Mouse (Mus musculus) midbrain, embryonic 10.5 days (tissue): Measurements from ENCODE around the gene Zgpat. TPM values are rescaled to one million over a fixed set of nuclear protein-coding genes. Genes with fewer than 3 reads are reported as not detected.

Source experiments
- DNase-seq: peaks from one replicate; pipeline ENCODE4 v3.0.0-alpha.2; 2017; ENCODE audit warnings: low spot score
- H3K27ac ChIP-seq: fragments of 300-500 bp; sonication (generic); replicated peaks from 2 replicates; pipeline ENCODE4 v1.5.1; 2016; ENCODE audit warnings: mild to moderate bottlenecking
- H3K27me3 ChIP-seq: fragments of 300-500 bp; sonication (generic); 2 replicates; pipeline ENCODE4 v1.6.1; 2016; ENCODE audit warnings: low read depth, mild to moderate bottlenecking; ENCODE audit not compliant: poor library complexity, severe bottlenecking
- H3K36me3 ChIP-seq: fragments of 300-500 bp; sonication (generic); 2 replicates; pipeline ENCODE4 v1.6.1; 2016; ENCODE audit warnings: mild to moderate bottlenecking, moderate library complexity
- H3K4me1 ChIP-seq: fragments of 300-500 bp; sonication (generic); 2 replicates; pipeline ENCODE4 v1.6.1; 2016
- H3K4me3 ChIP-seq: fragments of 300-500 bp; sonication (generic); 2 replicates; pipeline ENCODE4 v1.5.1; 2016; ENCODE audit warnings: mild to moderate bottlenecking, moderate library complexity
- H3K9me3 ChIP-seq: fragments of 300-500 bp; sonication (generic); replicated peaks from 2 replicates; pipeline ENCODE4 v1.6.1; 2016; ENCODE audit warnings: mild to moderate bottlenecking
- WGBS: fragments of 180-500 bp; shearing (Covaris S2); methylation state at CpG from one replicate; pipeline ENCODE4 v1.1.7; 2016; 5-methylcytosine and 5-hydroxymethylcytosine counted together
- polyA plus RNA-seq: library from polyadenylated mRNA; unstranded; fragments of >200 nt; fragmentation: Nextera tagmentation; extraction: Ambion mirVana; gene quantifications from 2 replicates; pipeline ENCODE4 v1.2.1, GENCODE M21; 2016

Gene Zgpat
- polyA plus RNA-seq, 1 experiment from 2014 or later = 45.0 TPM

DNA sequence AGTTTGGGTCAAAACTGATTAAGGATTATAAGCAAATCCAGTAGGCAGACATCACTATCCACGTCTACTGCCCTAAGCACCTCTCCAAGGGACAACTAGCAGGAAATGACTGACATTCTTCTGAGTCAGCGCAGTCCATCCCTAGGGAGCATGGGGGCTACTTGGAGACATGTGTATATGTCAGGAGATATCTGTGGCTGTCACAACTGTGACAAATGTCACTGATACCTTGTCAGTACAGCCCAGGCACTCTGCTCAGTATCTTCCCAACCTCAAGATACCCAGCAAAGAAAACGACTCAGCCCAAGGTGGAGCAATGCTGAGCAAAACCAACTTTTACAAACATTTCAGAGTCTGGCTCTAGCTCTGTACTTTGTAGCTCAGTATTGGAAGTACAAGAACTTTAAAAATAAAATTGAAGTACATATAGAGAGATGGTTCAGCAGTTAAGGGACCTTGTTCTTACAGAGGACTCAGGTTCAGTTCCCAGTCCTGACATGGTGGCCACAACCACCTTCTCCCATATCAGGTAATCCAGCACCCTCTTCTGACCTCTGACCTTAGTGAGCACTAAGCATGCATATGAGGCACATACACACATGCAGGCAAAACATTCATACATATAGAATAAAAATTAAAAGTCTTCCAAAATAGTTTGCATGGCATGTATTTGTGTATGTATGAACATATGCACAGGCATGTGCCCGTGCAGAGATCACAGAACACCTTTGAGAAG is 56.3 kb downstream of the Zgpat start:
- no peak for DNase-seq
- 79% methylated on average over 4 of the region's 4 CpGs for WGBS
- Histone ChIP-seq H3K4me1 (no peaks in the 10 kb centered on the region), H3K27ac (no peak overlapping the region), H3K9me3 (no peaks in the 10 kb centered on the region), H3K27me3 (no peaks in the 10 kb centered on the region), H3K36me3 (peaks cover 28% of the 10 kb centered on the region), H3K4me3 (no peak overlapping the region)

- WGBS = 93% methylated on average over 9 of the region's 9 CpGs
- no peak overlapping the region for H3K27ac ChIP-seq
- H3K36me3 ChIP-seq = peaks cover 28% of the 10 kb centered on the region
- H3K27me3 ChIP-seq = no peaks in the 10 kb centered on the region
- no peaks in the 10 kb centered on the region for H3K9me3 ChIP-seq
- DNase-seq = no peak
- no peak overlapping the region for H3K4me3 ChIP-seq
- H3K4me1 ChIP-seq = no peaks in the 10 kb centered on the region
Observed at GRCm38 (mm10) chr2:181423834-181424233, 59.1 kb downstream of the Zgpat start.

Other genes with a start within 250 kb of the Zgpat start
- gene Kcnq2, start 229.6 kb upstream of the Zgpat start, polyA plus RNA-seq = 3.5 and 9.7 TPM in 2 replicates
- gene Eef1a2, start 207.9 kb upstream of the Zgpat start, polyA plus RNA-seq = 0.29 TPM in 1 of 2 replicates, not detected in the other
- 375 and 418 TPM in 2 replicates for gene Ppdpf, start 177.7 kb upstream of the Zgpat start, polyA plus RNA-seq
- gene Ptk6, start 162.1 kb upstream of the Zgpat start, polyA plus RNA-seq = 0.07 TPM in 1 of 2 replicates, not detected in the other
- 0.10 and 0.20 TPM in 2 replicates for gene Srms, start 151.7 kb upstream of the Zgpat start, polyA plus RNA-seq
- gene Fndc11, start 144.9 kb upstream of the Zgpat start, polyA plus RNA-seq = 0.10 and 0.15 TPM in 2 replicates
- 0.62 and 0.78 TPM in 2 replicates for gene Helz2, start 122.9 kb upstream of the Zgpat start, polyA plus RNA-seq
- 18.1 and 21.8 TPM in 2 replicates for gene Gmeb2, start 76.9 kb upstream of the Zgpat start, polyA plus RNA-seq
- 133 and 240 TPM in 2 replicates for gene Stmn3, start 50.4 kb upstream of the Zgpat start, polyA plus RNA-seq
- 61.5 and 71.4 TPM in 2 replicates for gene Rtel1, start 45.2 kb upstream of the Zgpat start, polyA plus RNA-seq
- 79.2 and 85.6 TPM in 2 replicates for gene Arfrp1, start 476 bp downstream of the Zgpat start, polyA plus RNA-seq
- 26.0 and 32.2 TPM in 2 replicates for gene Lime1, start 15.2 kb downstream of the Zgpat start, polyA plus RNA-seq
- gene Zbtb46, start 94.5 kb downstream of the Zgpat start, polyA plus RNA-seq = 16.8 and 19.0 TPM in 2 replicates
- gene Abhd16b, start 128.3 kb downstream of the Zgpat start, polyA plus RNA-seq = 0.07 TPM in 1 of 2 replicates, not detected in the other
- 164 and 167 TPM in 2 replicates for gene Tpd52l2, start 132.2 kb downstream of the Zgpat start, polyA plus RNA-seq
- gene Dnajc5, start 155.6 kb downstream of the Zgpat start, polyA plus RNA-seq = 95.6 and 110 TPM in 2 replicates
- 49.8 and 59.3 TPM in 2 replicates for gene Uckl1, start 220.0 kb downstream of the Zgpat start, polyA plus RNA-seq
- gene Prpf6, start 226.9 kb downstream of the Zgpat start, polyA plus RNA-seq = 82.0 and 85.4 TPM in 2 replicates
- 34.6 and 48.0 TPM in 2 replicates for gene Zfp512b, start 227.9 kb downstream of the Zgpat start, polyA plus RNA-seq
- gene Samd10, start 234.3 kb downstream of the Zgpat start, polyA plus RNA-seq = 36.4 and 56.1 TPM in 2 replicates